Mouse (Mus musculus) adrenal gland, postnatal 0 days (tissue): ENCODE data around the gene Crym. TPM values are rescaled to one million over a fixed set of nuclear protein-coding genes. Genes with fewer than 3 reads are reported as not detected.

Experiments used
- polyA plus RNA-seq: library from polyadenylated mRNA; unstranded; fragments of >200 nt; fragmentation: Nextera tagmentation; extraction: Ambion mirVana; gene quantifications from 2 replicates; pipeline ENCODE4 v1.2.1, GENCODE M21; 2015

The Crym gene
- 8.8 and 9.8 TPM in 2 replicates for polyA plus RNA-seq

GRCm38 (mm10) chr7:120201771-120202170 lies at the start of gene Crym:
Gene Crym (minus strand): TSS chr7:120202111.

GRCm38 (mm10) chr7:120203789-120204188 lies 1.9 kb upstream of the Crym start, which contains the start of gene Abca14:
Gene Abca14 (plus strand): TSS chr7:120203961.

GRCm38 (mm10) chr7:120173603-120174244 lies 28.2 kb downstream of the Crym start, which contains the start of gene Anks4b:
Gene Anks4b (plus strand): TSS chr7:120173858.

GRCm38 (mm10) chr7:120145191-120145590 lies 56.7 kb downstream of the Crym start, which contains the start of gene Zp2:
Gene Zp2 (minus strand): TSS chr7:120145291.

Other genes with a start within 250 kb of the Crym start
- 0.07 TPM in 1 of 2 replicates, not detected in the other for gene Dnah3, start 106.8 kb downstream of the Crym start, polyA plus RNA-seq
- gene Tmem159, start 99.8 kb downstream of the Crym start, polyA plus RNA-seq, result 93.4 and 175 TPM in 2 replicates
- not detected in 2 replicates for gene Zp2, start 56.8 kb downstream of the Crym start, polyA plus RNA-seq
- 0.15 and 0.30 TPM in 2 replicates for gene Anks4b, start 28.3 kb downstream of the Crym start, polyA plus RNA-seq
- gene Abca14, start 1.9 kb upstream of the Crym start, polyA plus RNA-seq, result 0.09 and 0.17 TPM in 2 replicates
- not detected in 2 replicates for gene Abca15, start 126.6 kb upstream of the Crym start, polyA plus RNA-seq
- not detected in 2 replicates for gene Abca16, start 207.5 kb upstream of the Crym start, polyA plus RNA-seq